Mouse (Mus musculus) erythroblast, embryonic 14.5 days (primary cell): ENCODE data around the gene Rnf31.

ENCODE experiments used
- GATA1 ChIP-seq: IDR thresholded peaks from 2 replicates; pipeline ENCODE4 v1.6.1; 2012; ENCODE audit warnings: low read length, inconsistent platforms, mixed read lengths
- TAL1 ChIP-seq: IDR thresholded peaks from 3 replicates; pipeline ENCODE4 v1.6.1; 2012; ENCODE audit warnings: low read length, inconsistent platforms, mixed read lengths

DNA sequence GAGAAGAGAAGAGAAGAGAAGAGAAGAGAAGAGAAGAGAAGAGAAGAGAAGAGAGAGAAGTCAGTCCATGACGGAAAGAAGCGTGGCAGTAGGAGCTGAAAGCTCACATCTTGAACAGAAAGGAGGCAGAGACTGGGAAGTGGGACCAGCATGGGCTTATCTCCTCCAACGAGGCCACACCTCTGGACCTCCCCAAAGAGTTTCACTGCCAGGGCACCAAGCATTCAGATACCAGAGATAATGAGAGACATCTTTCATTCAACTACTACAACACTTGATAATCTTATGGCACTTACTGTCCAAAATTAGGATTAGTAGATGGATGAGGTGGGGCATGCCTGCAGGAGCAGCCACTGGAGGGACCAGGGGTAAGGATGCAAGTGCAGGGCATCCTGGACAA, 35.7 kb upstream of the Rnf31 start:
- TF ChIP-seq TAL1, result no peak
- no peak for TF ChIP-seq GATA1
